Mouse (Mus musculus) embryonic facial prominence, embryonic 15.5 days (tissue): Measurements from ENCODE around the gene Ptgfrn. TPM values are rescaled to one million over a fixed set of nuclear protein-coding genes. Genes with fewer than 3 reads are reported as not detected.

Source experiments
- ATAC-seq: fragments of 200-750 bp; cut with Nextera tagmentation; 2 replicates; pipeline ENCODE4 v1.8.0; 2017; ENCODE audit warnings: low read depth, moderate TSS enrichment; ENCODE audit not compliant: insufficient number of reproducible peaks, low FRiP score, low TSS enrichment
- H3K27ac ChIP-seq: fragments of 300-500 bp; sonication (generic); replicated peaks from 2 replicates; pipeline ENCODE4 v1.5.1; 2015; ENCODE audit warnings: mild to moderate bottlenecking, inconsistent platforms
- H3K27me3 ChIP-seq: fragments of 300-500 bp; sonication (generic); 2 replicates; pipeline ENCODE4 v1.6.1; 2015; ENCODE audit warnings: inconsistent platforms
- H3K36me3 ChIP-seq: fragments of 300-500 bp; sonication (generic); 2 replicates; pipeline ENCODE4 v1.6.1; 2015; ENCODE audit warnings: mild to moderate bottlenecking, inconsistent platforms
- H3K4me1 ChIP-seq: fragments of 300-500 bp; sonication (generic); 2 replicates; pipeline ENCODE4 v1.6.1; 2015; ENCODE audit warnings: inconsistent platforms
- H3K4me2 ChIP-seq: fragments of 300-500 bp; sonication (generic); replicated peaks from 2 replicates; pipeline ENCODE4 v1.6.1; 2015; ENCODE audit warnings: mild to moderate bottlenecking, inconsistent platforms
- H3K4me3 ChIP-seq: fragments of 300-500 bp; sonication (generic); replicated peaks from 2 replicates; pipeline ENCODE4 v1.5.1; 2015; ENCODE audit warnings: mild to moderate bottlenecking, inconsistent platforms
- H3K9ac ChIP-seq: fragments of 300-500 bp; sonication (generic); 2 replicates; pipeline ENCODE4 v1.6.1; 2015; ENCODE audit warnings: inconsistent platforms
- H3K9me3 ChIP-seq: fragments of 300-500 bp; sonication (generic); replicated peaks from 2 replicates; pipeline ENCODE4 v1.6.1; 2016; ENCODE audit warnings: inconsistent platforms
- WGBS: fragments of 180-500 bp; shearing (Covaris S2); methylation state at CpG from one replicate; pipeline ENCODE4 v1.1.7; 2015; 5-methylcytosine and 5-hydroxymethylcytosine counted together
- polyA plus RNA-seq: library from polyadenylated mRNA; unstranded; fragments of >200 nt; fragmentation: Nextera tagmentation; extraction: Ambion mirVana; gene quantifications from 2 replicates; pipeline ENCODE4 v1.2.1, GENCODE M21; 2015

Gene Ptgfrn
- polyA plus RNA-seq, 1 experiment from 2014 or later = 7.4 TPM

- no peaks in the 10 kb centered on the region for H3K36me3 ChIP-seq
- no peak for ATAC-seq
- no peak overlapping the region for H3K4me2 ChIP-seq
- 77% methylated on average over 9 of the region's 9 CpGs for WGBS
- no peak overlapping the region for H3K4me3 ChIP-seq
- H3K4me1 ChIP-seq = peaks cover 54% of the 10 kb centered on the region
- H3K27ac ChIP-seq = no peak overlapping the region
- no peak overlapping the region for H3K9ac ChIP-seq
- H3K27me3 ChIP-seq = no peaks in the 10 kb centered on the region
- no peaks in the 10 kb centered on the region for H3K9me3 ChIP-seq
Measured at GRCm38 (mm10) chr3:101103770-101104169, 6.3 kb downstream of the Ptgfrn start.

GRCm38 (mm10) chr3:101102106-101102505 lies 8.0 kb downstream of the Ptgfrn start:
- Histone ChIP-seq H3K9me3 (no peaks in the 10 kb centered on the region), H3K9ac (no peak overlapping the region), H3K4me2 (no peak overlapping the region), H3K4me1 (peaks cover 52% of the 10 kb centered on the region), H3K27ac (no peak overlapping the region), H3K4me3 (no peak overlapping the region), H3K27me3 (no peaks in the 10 kb centered on the region), H3K36me3 (no peaks in the 10 kb centered on the region)
- WGBS = 82% methylated on average over 7 of the region's 7 CpGs
- ATAC-seq = no peak

GRCm38 (mm10) chr3:101101184-101101583 lies 8.9 kb downstream of the Ptgfrn start:
- Histone ChIP-seq H3K27me3 (no peaks in the 10 kb centered on the region), H3K4me1 (peaks cover 58% of the 10 kb centered on the region), H3K9me3 (no peaks in the 10 kb centered on the region), H3K9ac (no peak overlapping the region), H3K4me3 (no peak overlapping the region), H3K4me2 (no peak overlapping the region), H3K36me3 (no peaks in the 10 kb centered on the region), H3K27ac (no peak overlapping the region)
- ATAC-seq = no peak
- WGBS = 84% methylated on average over 7 of the region's 7 CpGs

- H3K9ac ChIP-seq = no peak overlapping the region
- H3K9me3 ChIP-seq = no peaks in the 10 kb centered on the region
- no peak for ATAC-seq
- peaks cover 60% of the 10 kb centered on the region for H3K4me1 ChIP-seq
- WGBS = 48% methylated on average over 9 of the region's 9 CpGs
- H3K27ac ChIP-seq = peak overlapping the region; percentile 65
- H3K27me3 ChIP-seq = no peaks in the 10 kb centered on the region
- H3K4me2 ChIP-seq = no peak overlapping the region
- H3K36me3 ChIP-seq = no peaks in the 10 kb centered on the region
- no peak overlapping the region for H3K4me3 ChIP-seq
Measured at GRCm38 (mm10) chr3:101099701-101100357, 10.2 kb downstream of the Ptgfrn start.

- Histone ChIP-seq H3K27me3 (no peaks in the 10 kb centered on the region), H3K4me2 (no peak overlapping the region), H3K4me3 (no peak overlapping the region), H3K9ac (no peak overlapping the region), H3K4me1 (peaks cover 52% of the 10 kb centered on the region), H3K9me3 (no peaks in the 10 kb centered on the region), H3K27ac (peak overlapping the region; percentile 29), H3K36me3 (no peaks in the 10 kb centered on the region)
- WGBS = 38% methylated on average over 4 of the region's 4 CpGs
- peak; percentile 61 for ATAC-seq
Measured at GRCm38 (mm10) chr3:101098073-101098472, 12.0 kb downstream of the Ptgfrn start.

- Histone ChIP-seq H3K9ac (no peak overlapping the region), H3K27ac (0 out of 2 replicates have a peak overlapping the region, but pooled peaks have one; percentile 29), H3K4me1 (peaks cover 52% of the 10 kb centered on the region), H3K9me3 (no peaks in the 10 kb centered on the region), H3K27me3 (no peaks in the 10 kb centered on the region), H3K36me3 (no peaks in the 10 kb centered on the region), H3K4me2 (no peak overlapping the region), H3K4me3 (no peak overlapping the region)
- ATAC-seq = no peak
- 69% methylated on average over 9 of the region's 9 CpGs for WGBS
Measured at GRCm38 (mm10) chr3:101097146-101097800, 12.8 kb downstream of the Ptgfrn start.

- Histone ChIP-seq H3K27ac (peak overlapping the region; percentile 44; the same call in 1 of the 2 replicates), H3K9me3 (no peaks in the 10 kb centered on the region), H3K9ac (no peak overlapping the region), H3K27me3 (no peaks in the 10 kb centered on the region), H3K4me1 (peaks cover 52% of the 10 kb centered on the region), H3K4me2 (no peak overlapping the region), H3K4me3 (no peak overlapping the region), H3K36me3 (no peaks in the 10 kb centered on the region)
- 66% methylated on average over 5 of the region's 5 CpGs for WGBS
- no peak for ATAC-seq
Measured at GRCm38 (mm10) chr3:101095761-101096449, 14.2 kb downstream of the Ptgfrn start.

- H3K27me3 ChIP-seq = no peaks in the 10 kb centered on the region
- ATAC-seq = no peak
- peaks cover 21% of the 10 kb centered on the region for H3K4me1 ChIP-seq
- H3K9ac ChIP-seq = no peak overlapping the region
- 74% methylated on average over 13 of the region's 13 CpGs for WGBS
- H3K4me2 ChIP-seq = no peak overlapping the region
- H3K27ac ChIP-seq = no peak overlapping the region
- H3K9me3 ChIP-seq = no peaks in the 10 kb centered on the region
- no peaks in the 10 kb centered on the region for H3K36me3 ChIP-seq
- no peak overlapping the region for H3K4me3 ChIP-seq
Measured at GRCm38 (mm10) chr3:101092202-101092601, 17.9 kb downstream of the Ptgfrn start.

- no peaks in the 10 kb centered on the region for H3K36me3 ChIP-seq
- H3K4me1 ChIP-seq = 0 out of 2 replicates have a peak, but pooled peaks cover 3% of the 10 kb centered on the region
- no peak for ATAC-seq
- no peaks in the 10 kb centered on the region for H3K27me3 ChIP-seq
- no peaks in the 10 kb centered on the region for H3K9me3 ChIP-seq
- H3K4me3 ChIP-seq = no peak overlapping the region
- WGBS = 71% methylated on average over 7 of the region's 7 CpGs
- H3K4me2 ChIP-seq = no peak overlapping the region
- H3K27ac ChIP-seq = no peak overlapping the region
- no peak overlapping the region for H3K9ac ChIP-seq
Measured at GRCm38 (mm10) chr3:101086584-101087445, 23.3 kb downstream of the Ptgfrn start.

- Histone ChIP-seq H3K27me3 (no peaks in the 10 kb centered on the region), H3K4me3 (no peak overlapping the region), H3K4me1 (peaks cover 12% of the 10 kb centered on the region), H3K9me3 (no peaks in the 10 kb centered on the region), H3K36me3 (peaks cover 18% of the 10 kb centered on the region), H3K27ac (no peak overlapping the region), H3K9ac (no peak overlapping the region), H3K4me2 (no peak overlapping the region)
- WGBS = 88% methylated on average over 4 of the region's 4 CpGs
- ATAC-seq = no peak
Measured at GRCm38 (mm10) chr3:101080925-101081324, 29.2 kb downstream of the Ptgfrn start.

- Histone ChIP-seq H3K9ac (no peak overlapping the region), H3K9me3 (no peaks in the 10 kb centered on the region), H3K4me1 (peaks cover 19% of the 10 kb centered on the region), H3K4me3 (no peak overlapping the region), H3K27ac (no peak overlapping the region), H3K27me3 (no peaks in the 10 kb centered on the region), H3K4me2 (no peak overlapping the region), H3K36me3 (peaks cover 19% of the 10 kb centered on the region)
- 89% methylated on average over 1 of the region's 1 CpGs for WGBS
- no peak for ATAC-seq
Measured at GRCm38 (mm10) chr3:101078344-101078743, 31.7 kb downstream of the Ptgfrn start.
